Mouse (Mus musculus): ENCODE measurements at regions not wholly inside any gene's neighbourhood (a gene's known extent, or its start where the extent isn't known, plus 50 kb on each side); places are given as distances from the start of the nearest gene placed in this dataset.

DNA sequence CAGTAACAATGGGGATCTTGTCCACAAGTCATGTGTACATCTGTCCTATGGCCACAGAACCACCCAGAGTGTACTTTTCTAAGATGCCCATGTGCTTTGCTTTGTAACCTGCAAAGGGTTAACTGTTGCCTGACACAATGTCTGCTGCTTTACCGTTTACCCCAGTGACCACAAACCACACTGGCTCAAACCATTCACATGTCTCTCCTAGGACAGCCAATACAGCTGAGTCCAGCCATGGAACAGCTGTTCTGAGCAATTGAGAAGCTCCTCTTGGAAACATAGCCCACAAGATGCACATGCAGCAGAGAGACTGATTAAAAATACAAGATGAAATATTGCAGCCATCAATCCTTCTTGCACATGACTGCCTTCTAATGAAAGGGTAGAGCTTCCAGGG lies 561.5 kb upstream of the Plxna2 start:
- peak; percentile 93 for ATAC-seq (replicated peaks; ENCODE audit: poor library complexity, severe bottlenecking)

DNA sequence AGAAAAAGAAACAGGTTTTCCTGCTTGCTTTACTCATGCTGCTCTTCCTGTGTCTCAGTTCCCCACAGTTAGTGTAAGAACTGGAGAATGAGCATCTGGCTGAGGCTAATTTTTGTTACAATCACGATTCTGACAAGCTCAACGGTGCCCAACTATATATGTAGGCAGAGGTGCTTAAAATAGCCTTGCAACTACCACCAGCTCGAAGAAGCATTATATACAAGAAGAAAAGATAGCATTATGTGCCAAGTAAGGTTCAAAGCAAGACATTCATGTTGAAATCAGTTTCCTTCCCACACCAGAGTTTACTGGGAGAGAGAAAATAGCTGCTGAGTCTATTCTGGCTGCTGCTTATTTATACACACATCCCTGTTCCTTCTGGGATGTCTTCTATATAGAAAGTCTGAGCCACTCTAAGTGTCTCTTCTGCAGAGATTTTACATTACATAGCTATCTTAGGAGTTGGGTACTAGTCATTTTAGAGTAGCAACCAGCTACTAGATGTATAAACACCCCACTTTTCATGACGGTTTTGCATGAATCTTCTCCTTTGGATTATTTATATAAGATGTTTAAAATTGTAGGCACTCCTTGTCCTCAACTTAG lies 568.2 kb upstream of the Plxna2 start:
- ATAC-seq (replicated peaks; ENCODE audit: poor library complexity, severe bottlenecking): no peak

DNA sequence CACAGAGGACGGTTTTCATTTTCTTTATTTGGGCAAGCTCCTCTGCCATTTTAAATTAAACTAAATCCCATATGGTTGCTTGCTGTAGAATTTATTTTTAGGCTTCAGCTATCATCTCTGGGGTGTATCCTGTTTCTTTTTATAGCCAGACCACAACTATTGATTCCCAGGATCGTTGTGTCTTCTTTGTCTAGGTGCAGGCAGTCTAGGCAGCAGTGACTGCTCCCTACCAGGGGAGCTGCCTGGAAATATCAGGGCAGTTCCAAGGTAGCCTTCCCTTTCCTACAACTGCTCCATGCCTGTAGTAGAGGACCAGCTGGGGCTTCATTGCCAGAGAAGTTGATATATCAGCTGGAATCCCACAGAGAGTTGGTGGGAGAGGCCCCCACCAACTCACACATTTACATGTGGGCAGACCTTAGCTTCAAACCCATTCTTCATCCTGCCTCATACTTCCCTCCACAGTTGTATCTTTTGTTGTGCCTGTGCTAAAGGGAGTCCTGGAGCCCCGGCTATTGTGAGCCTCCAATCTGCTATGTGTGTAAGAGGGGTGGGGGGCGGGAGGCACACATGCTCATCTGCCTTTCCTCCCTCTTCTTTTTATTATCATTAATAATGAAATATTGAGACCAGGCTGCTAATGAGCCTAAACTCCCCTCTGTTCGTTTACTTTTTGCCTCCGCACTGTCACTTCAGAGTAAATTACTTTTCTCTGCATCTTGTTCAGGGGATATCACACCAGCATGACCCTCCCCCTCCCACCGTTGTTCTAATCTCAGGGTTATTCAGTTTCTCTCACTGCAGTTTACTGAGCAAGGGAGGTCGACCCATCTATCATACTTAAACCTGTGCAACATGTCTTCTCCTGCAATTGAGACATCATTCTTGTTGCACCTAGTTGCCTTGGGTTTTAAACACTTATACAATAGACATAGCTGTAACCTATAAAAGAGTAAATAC lies 576.3 kb upstream of the Plxna2 start:
- ATAC-seq (replicated peaks; ENCODE audit: poor library complexity, severe bottlenecking): no peak

DNA sequence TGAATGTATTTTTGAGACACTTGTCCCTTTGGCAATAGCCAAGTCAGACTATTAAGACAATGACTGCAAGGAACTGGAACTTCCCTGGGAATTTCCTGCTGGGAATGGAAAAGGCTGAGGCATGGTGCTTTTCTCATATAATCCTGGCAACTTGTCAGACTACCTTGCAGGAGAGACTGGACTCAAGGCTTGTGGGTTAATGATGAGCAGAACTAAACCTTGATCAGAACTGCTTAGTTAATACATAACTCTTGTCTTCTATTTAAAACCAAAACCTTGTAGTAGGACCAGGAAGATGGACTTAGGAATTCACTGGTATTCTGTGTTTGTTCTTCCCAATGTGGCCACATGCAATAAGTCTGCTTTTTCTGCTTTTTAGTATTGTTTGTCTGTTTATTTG lies 579.3 kb upstream of the Plxna2 start:
- no peak for ATAC-seq (replicated peaks; ENCODE audit: poor library complexity, severe bottlenecking)

DNA sequence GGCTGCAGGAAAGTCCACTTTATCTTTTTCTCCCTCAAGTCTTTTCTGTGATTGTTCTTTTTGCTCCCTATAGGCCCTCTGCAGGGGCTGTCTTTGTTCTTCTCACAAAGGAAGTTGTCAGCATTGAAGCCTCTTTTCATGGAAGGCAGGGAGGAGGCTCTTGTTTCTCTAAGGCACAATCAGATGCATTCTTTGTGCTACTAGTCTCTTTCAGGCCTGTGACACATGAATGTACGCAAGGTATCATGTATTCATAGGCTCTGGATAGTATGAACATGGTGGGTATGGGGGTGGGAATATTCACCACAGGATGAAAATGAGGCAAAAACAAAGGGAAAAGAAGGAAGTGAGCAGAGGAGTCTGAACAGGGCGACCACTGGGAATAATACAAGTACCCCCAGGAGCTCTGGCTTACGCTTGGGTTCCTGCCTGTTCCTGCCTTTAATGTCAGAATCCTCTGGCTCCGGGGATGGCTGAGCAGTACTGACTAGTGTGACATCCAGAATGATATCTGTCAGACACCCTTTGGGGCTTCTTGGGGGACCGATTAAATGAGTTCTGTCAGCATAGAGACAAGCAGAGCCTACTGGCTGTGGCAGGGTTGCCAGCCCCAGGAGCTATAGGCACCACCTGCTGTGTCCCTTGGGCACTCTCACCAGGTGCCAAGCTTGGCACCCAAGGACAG lies 583.7 kb upstream of the Plxna2 start:
- no peak for ATAC-seq (replicated peaks; ENCODE audit: poor library complexity, severe bottlenecking)

DNA sequence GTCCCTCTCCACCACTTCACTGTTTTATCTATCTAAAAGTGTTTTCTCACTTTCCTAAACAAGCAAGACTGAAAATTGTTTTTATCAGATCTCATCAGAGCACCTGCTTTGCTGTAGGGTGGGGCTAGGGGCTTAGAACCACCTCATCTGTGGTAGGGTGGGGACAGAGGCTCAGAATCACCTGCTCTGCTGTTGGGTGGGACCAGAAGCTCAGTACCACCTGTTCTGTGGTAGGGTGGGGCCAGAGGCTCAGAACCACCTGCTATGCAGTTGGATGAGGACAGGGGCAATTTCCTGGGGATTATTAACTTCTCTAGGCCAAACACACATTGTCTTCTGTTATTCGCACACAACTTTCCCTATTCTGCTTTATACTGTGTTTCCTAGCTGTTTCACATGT lies 585.4 kb upstream of the Plxna2 start:
- no peak for ATAC-seq (replicated peaks; ENCODE audit: poor library complexity, severe bottlenecking)

DNA sequence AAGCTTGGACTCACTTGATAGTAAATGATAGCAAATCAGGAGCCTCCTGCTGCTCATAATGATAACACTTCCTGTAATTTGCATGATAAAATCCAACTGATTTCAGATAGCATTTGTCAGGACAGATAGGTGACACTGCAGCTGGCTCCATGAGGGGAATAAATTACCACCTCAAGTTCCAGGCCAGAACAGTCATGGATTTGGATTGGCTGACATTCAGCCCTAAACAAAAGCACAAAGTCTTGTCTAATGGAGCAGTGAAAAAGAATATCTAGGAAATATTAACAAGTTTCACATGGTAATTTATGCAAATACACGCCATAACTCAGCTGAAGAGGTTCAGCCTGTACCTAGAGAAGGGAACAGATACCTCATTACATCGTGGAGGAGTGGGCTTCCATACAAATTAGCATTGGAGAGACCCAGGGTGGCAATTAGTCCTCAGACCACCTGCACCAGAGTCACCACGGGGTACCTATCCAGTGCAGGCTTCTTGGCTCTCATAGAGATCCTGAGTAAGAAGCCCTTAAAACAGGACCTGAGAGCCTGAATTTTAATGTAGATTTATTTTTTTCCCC lies 587.3 kb upstream of the Plxna2 start:
- no peak for ATAC-seq (replicated peaks; ENCODE audit: poor library complexity, severe bottlenecking)

DNA sequence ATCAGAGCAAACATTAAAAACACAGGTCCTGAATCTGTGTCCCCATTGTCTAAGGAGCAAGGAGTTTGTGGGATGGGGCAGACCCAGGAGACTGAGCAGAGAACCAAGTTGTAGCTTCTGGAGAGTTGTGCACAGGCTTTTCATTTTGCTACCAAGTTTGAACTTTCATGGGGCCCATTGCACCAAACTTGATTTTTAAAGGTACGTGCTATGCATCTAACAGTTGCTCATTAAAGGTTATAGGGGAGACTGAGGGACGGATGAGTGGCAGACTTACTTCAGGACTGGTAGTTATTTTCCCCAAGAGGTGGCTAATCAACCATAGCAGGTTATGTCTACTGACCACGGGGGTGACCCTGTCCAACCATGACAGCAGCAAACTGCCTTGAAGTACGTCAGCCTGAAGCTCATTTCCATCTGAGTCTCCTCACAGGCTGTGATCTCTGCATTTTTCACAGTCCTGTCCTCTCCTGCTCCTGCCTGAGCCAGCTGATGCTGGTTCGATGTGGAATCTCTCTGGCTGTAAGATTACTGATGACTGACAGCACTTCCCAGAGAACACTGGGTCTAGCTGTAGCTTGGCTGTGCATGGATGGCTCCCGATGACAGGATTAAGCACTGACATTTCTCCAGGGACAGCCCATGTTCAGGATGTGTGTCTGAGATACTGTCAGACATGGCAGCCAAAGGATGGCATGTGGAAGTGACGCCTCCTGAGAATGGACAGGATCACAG lies 590.9 kb upstream of the Plxna2 start:
- no peak for ATAC-seq (replicated peaks; ENCODE audit: poor library complexity, severe bottlenecking)

DNA sequence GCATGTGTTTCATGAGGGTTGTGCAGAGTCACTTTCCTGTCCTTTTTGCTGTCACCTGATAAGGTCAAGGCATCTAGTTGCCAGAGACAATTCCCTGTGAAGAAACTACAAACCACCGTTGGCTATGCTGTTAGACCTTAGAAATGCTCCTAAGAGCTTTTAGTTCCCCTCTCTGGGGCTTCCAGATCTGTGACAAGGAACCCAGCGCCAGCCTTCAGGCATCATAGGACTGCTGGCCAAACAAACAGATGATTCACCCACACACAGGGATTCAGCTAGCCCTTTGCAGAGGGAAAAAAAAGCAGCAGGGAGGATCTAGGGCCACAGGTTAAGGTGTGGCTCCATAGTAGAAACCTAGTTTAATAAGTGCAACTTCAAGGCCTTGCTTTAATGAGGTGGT lies 591.8 kb upstream of the Plxna2 start:
- ATAC-seq (replicated peaks; ENCODE audit: poor library complexity, severe bottlenecking): no peak

DNA sequence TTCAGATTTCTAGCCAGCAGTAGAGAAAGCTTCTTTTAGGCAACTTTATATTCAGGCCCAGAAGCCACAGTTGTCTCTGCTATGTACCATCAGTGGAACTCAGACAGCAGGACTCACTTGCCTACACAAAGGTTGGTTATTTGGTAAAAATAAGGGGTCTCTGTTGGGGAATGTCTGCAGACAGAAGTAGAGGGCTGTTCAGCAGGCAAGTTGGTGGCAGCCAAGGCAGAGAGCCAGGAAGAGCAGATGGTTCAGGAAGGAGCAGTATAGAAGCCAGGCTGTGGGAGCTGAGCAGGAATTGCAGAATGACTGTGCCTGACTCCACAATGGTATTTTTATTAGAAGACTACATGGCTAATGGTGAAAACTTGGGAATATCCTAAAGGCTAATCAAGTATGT lies 598.7 kb upstream of the Plxna2 start:
- ATAC-seq (replicated peaks; ENCODE audit: poor library complexity, severe bottlenecking): no peak

DNA sequence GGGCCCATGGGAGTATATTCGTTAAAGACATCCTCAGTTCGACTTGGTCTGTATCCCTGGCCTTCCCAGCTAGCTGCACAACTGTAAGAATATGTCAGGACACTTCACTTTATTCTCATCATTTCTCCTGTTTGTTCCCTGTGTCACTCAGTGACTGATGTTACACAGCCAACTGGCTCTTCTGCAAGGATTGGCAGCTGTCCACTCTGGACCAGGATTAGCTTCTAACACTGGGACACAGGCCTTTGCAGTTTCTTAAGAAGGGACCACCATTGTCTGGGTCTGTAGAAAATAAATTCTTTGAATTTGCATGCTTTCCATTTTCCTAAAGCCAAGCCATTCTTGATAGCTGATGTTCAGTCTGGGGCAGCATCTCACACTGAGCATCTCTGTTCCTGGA lies 622.1 kb upstream of the Camk1g start:
- no peak for ATAC-seq (replicated peaks; ENCODE audit: poor library complexity, severe bottlenecking)

DNA sequence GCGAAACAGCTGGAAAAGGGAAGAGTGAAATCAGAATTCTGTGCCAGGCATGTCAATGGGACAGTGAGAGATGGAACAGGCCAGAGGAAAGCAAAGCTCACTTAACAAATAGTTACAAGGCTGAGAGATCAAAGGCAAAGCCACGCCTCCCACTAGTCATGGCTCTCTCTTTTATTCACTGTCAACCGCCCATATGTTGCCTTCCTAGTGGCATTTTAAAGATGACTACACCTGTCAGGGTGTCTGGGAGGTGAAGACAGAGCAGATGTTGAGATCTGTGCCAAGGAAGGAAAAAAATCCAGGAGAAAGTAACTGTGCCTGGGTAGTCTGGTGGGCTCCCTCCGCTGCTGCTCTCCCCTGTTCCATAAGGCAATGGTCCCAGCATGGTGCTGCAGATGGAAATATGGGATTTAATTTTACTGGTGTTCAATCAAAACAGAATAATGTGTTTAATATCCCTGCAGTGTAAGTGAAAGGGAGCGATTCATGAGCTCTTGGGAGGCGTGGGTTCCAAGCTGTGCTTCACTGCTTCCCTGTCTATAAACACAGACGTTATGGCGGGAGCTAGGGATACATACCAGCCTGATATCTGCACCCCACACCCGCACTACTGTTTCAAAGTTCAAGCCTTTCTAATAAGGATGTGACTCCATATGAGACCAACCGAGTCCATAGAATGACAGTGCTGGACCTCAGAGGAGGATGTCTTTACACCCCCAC lies 620.0 kb upstream of the Camk1g start:
- no peak for ATAC-seq (replicated peaks; ENCODE audit: poor library complexity, severe bottlenecking)

DNA sequence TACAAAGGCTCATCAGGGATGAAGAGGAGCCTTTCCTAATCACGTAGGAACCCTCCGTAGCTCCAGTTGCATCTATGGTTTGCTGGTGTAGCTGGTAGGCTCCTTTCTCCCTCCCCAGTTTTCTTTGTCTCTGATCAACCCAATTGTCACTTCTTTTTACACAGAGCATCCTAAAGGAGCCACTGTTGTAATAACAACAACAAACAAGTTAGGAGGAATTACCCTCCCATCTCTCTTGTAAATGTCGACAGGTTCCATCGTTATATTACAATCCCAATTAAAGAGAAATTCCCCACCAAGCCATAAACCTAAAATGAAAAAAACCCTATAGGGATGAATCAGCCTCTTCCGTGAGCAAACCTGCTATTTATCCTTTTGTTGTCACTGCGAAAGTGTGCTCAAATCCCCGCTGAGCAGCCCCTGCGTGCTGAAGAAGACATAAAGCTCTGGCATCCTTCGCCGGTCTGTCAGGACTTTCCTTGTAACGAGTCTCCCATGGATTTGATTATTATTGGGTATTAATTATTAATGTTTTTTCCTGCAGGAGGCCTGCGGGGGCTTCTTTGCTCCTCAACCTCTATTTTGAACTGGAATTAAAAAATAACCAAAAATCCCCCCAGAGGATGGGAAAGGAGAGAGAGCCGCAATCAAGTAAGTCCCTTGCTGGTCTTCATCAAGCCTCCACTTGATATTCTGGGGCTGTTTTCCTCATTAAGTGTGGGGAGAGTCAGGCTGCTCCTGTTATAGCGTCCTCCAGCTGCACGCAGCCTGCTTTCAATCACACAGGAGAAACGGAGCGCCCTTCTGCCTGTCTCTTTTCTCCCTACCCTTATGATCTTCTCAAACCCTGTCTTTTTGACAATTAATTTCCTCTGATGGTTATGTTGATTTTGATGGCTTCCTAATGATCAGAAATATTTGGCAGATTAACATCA lies 619.1 kb upstream of the Camk1g start:
- ATAC-seq (replicated peaks; ENCODE audit: poor library complexity, severe bottlenecking): no peak

DNA sequence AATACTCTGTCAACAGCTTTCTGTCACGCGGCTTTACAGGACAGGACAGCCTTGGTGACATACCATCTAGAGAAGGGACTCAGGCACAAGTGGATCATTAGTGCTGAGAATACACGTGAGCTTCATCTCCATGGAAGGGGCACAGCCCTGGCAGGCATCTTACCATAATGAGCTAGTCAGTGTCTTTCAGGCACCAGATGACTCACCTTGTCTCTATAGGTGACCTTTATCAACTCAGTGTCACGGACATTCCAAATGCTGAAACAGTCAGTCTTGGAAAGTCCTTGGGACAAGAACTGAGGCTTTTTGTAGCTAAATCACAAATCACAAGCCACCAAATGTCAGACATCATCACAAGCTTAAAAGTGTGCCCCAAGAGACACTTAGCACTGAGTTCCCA lies 610.5 kb upstream of the Camk1g start:
- ATAC-seq (replicated peaks; ENCODE audit: poor library complexity, severe bottlenecking): no peak

DNA sequence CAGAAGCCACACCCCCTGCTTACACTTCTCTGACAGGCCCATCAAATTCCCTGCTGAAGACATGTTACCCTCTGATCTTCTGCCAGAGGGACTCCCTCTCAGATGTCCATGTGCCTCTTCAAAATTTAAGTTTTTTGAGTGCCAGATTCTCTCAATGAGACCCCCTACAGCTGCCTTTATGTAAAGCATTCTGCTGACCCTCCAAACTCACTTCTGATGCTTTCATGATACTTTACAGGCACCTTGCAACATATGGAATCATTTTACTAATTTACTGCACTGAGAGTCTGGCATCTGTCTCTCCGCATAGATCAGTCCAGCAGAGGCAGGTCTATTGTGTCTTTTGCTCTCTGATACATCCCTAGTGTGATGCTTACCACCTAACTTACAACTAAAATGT lies 601.4 kb upstream of the Camk1g start:
- no peak for ATAC-seq (replicated peaks; ENCODE audit: poor library complexity, severe bottlenecking)

DNA sequence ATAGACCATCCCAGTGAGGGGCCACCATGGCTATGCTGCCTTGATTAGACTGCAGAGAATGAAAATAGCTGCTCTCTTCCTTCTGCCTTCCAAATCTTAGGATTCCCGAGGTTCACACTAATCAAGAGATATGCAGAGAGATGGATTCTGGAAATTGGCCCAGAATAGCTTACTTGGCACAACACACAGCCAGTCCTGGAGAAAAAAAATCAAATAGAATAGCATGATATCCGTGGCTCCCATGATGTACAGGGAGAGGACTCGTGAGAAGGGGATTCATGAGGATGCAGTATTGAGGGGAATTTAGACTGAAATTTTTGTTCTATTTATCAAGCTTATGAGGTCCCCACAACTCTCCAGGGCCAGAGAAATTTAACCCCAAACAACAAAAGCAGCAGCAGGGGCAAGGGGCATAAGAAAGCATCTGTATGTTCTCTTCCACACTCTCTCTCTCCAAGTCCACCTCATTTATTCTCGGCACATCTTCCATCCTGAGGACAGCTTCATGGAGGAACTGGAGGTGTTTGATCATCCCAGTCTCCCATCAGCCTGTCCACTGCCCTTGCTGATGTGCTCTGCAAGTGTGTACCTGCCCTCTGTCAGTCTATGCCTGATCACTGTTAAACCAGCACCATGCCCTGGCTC lies 599.3 kb upstream of the Camk1g start:
- ATAC-seq (replicated peaks; ENCODE audit: poor library complexity, severe bottlenecking): no peak

DNA sequence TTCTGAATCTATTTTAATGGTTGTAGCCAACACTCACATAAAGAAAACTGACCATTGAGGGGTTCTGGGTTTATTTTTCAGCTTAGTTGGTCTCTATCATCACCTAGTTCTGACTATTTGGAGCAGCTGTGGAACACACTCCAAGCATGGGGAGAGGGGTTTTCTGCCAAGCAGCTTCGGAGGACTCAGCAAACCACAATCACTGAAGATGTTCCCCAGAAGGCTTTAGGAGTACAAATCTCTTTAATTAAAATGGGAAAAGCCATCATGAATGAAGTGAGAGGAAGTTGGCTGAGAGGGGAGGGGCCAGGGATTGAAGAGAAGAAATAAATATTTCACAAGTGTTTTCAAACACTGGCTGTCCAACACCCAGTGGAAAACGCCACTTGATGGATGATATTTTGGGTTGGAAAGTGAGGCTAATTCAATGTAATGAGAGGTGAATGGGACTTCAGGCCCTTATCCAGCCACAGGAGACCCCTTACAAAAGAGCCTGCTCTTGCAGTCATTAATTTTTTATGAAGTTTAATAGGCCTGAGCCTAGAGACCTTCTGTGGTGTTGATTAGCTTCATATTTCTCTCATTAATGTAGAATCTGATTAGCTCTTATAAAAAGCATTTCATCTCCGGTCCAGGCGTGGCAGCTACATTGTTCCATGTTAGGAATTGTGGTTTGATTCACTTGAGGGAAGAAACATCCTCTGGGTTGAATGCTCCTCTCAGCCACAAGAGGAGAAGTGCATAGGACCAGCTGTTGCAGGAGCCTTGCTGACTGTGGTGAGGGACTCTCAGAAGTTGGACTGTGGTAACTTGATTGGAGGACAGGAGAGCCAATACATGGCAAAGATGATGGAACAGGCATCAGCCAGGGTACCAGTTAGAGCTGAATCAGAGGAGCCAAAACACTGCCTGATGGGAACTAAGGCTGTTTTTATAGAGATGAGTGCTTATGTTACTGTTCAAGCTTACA lies 598.1 kb upstream of the Camk1g start:
- ATAC-seq (replicated peaks; ENCODE audit: poor library complexity, severe bottlenecking): no peak
